Mouse (Mus musculus): ENCODE results near the gene Gm3278. TPM values are rescaled to one million over a fixed set of nuclear protein-coding genes. Genes with fewer than 3 reads are reported as not detected.
"Not testable (repeated sequence)": the region's sequence is repeated elsewhere in the genome, so short reads cannot be mapped to it uniquely, and the experiment has no call there.

Gm3278 gene
- 0.14 TPM in 1 of 2 replicates, not detected in the other for polyA plus RNA-seq (2015; fragmentation: Nextera tagmentation; extraction: Ambion mirVana)

DNA sequence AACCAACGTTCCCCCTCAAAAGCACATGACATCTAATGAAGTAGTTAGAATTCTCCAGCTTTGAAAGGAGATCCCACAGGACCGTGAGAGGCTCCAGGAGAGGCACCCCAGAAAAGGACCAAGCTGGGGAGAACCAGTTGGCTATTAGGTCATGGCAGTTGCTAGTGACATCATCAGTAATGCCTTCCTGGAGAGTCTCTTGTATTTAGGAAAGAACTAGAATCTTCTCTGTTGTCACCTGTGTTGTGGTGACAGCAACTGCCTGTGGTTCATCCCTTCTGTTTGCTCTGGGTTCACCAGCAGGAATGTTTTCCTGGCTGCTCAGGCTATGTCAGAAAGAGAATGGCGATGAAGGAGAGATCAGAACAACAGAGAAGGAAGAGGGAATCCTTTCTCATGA, at the start of gene Gm3278:
Gene Gm3278 (plus strand): TSS at position 301 of the 400 bp plus-strand sequence.
- not testable (repeated sequence) for ATAC-seq (replicated peaks; ENCODE audit: extremely low read depth, insufficient read depth, low FRiP score); H3K4me1 ChIP-seq (ENCODE audit: control insufficient read depth, insufficient read depth, low read length); H3K4me2 ChIP-seq (ENCODE audit: low read depth, low read length); H3K27ac ChIP-seq (ENCODE audit: low read length); H3K9ac ChIP-seq (ENCODE audit: low read length); H3K36me3 ChIP-seq (ENCODE audit: control insufficient read depth, insufficient read depth); H3K27me3 ChIP-seq (ENCODE audit: control insufficient read depth, insufficient read depth, low read length); H3K9me3 ChIP-seq (replicated peaks; ENCODE audit: control insufficient read depth, low read length); H3K4me3 ChIP-seq (ENCODE audit: low read length)
- 78% methylated on average over 1 of the region's 3 CpGs for WGBS

DNA sequence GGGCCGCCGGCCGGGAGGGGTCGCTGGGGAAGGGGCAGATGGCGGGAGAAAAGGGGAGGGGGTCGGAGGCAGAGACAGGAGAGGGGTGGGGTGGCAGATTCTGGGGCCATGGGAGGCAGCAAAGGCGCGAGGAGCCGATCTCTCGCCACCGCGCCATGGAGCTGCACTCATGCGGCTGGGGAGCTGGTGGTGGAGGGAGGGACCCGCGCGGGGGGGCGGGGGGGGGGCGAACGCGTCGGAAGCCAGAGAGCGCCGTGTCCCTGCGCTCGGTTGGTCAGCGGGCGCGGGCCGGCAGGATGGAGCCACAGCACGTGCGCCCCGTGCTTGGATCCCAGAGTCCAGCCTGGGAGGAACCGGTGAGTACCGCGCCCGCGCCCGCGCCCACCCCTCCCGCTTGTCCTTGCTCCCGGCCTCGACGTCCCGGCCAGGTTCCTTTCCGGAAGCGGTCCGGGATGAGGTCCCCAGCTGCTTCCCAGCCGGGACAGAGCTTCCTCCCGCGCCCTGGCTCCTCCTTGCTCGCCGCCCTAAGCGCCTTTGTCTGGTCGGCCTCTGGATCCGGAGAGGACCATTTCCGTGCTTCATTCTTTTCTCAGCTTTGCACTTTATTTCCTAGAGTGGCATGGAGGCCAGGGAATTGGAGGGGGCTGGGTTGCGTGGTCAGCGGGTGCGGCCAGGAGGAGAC, 36.8 kb upstream of the Gm3278 start, which contains the start of gene Gm3264:
Gene Gm3264 (plus strand): TSS at position 278 of the 682 bp plus-strand sequence.
- Histone ChIP-seq H3K4me3 (ENCODE audit: low read length) (peak within 1 kb of the TSS; percentile 45), H3K4me2 (ENCODE audit: low read depth, low read length) (peak within 1 kb of the TSS; percentile 55)
- not testable (repeated sequence) for H3K27me3 ChIP-seq (ENCODE audit: control insufficient read depth, insufficient read depth, low read length); H3K27ac ChIP-seq (ENCODE audit: low read length); ATAC-seq (replicated peaks; ENCODE audit: extremely low read depth, insufficient read depth, low FRiP score); H3K9me3 ChIP-seq (replicated peaks; ENCODE audit: control insufficient read depth, low read length); H3K36me3 ChIP-seq (ENCODE audit: control insufficient read depth, insufficient read depth); H3K4me1 ChIP-seq (ENCODE audit: control insufficient read depth, insufficient read depth, low read length); H3K9ac ChIP-seq (ENCODE audit: low read length)
- WGBS: 15% methylated on average over 31 of the region's 59 CpGs

Other genes with a start within 250 kb of the Gm3278 start
- gene Gm3239, start 228.2 kb upstream of the Gm3278 start, polyA plus RNA-seq (2015; fragmentation: Nextera tagmentation; extraction: Ambion mirVana): 0.21 and 0.56 TPM in 2 replicates
- gene Gm7876, start 183.2 kb upstream of the Gm3278 start, polyA plus RNA-seq (2015; fragmentation: Nextera tagmentation; extraction: Ambion mirVana): not detected in 2 replicates
- 0.38 and 0.46 TPM in 2 replicates for gene Gm3252, start 165.6 kb upstream of the Gm3278 start, polyA plus RNA-seq (2015; fragmentation: Nextera tagmentation; extraction: Ambion mirVana)
- 0.11 TPM in 1 of 2 replicates, not detected in the other for gene Gm9602, start 116.1 kb upstream of the Gm3278 start, polyA plus RNA-seq (2015; fragmentation: Nextera tagmentation; extraction: Ambion mirVana)
- gene Gm3269, start 54.3 kb upstream of the Gm3278 start, polyA plus RNA-seq (2015; fragmentation: Nextera tagmentation; extraction: Ambion mirVana): not detected in 2 replicates
- 0.97 and 2.6 TPM in 2 replicates for gene Gm3264, start 36.8 kb upstream of the Gm3278 start, polyA plus RNA-seq (2015; fragmentation: Nextera tagmentation; extraction: Ambion mirVana)
- gene Gm8297, start 91.5 kb downstream of the Gm3278 start, polyA plus RNA-seq (2015; fragmentation: Nextera tagmentation; extraction: Ambion mirVana): not detected in 2 replicates
- not detected in 2 replicates for gene Gm3298, start 123.5 kb downstream of the Gm3278 start, polyA plus RNA-seq (2015; fragmentation: Nextera tagmentation; extraction: Ambion mirVana)
- gene 4930555G01Rik, start 158.2 kb downstream of the Gm3278 start, polyA plus RNA-seq (2015; fragmentation: Nextera tagmentation; extraction: Ambion mirVana): 0.08 TPM in 1 of 2 replicates, not detected in the other
- gene Gm8281, start 178.6 kb downstream of the Gm3278 start, polyA plus RNA-seq (2015; fragmentation: Nextera tagmentation; extraction: Ambion mirVana): 1.0 and 1.6 TPM in 2 replicates
- not detected in 2 replicates for gene Gm8279, start 239.1 kb downstream of the Gm3278 start, polyA plus RNA-seq (2015; fragmentation: Nextera tagmentation; extraction: Ambion mirVana)

Data from heart, embryonic 16.5 days (tissue).